Mouse (Mus musculus): Measurements from ENCODE around the gene Ran.
"Not testable (repeated sequence)": the region's sequence is repeated elsewhere in the genome, so short reads cannot be mapped to it uniquely, and the experiment has no call there.

Gene Ran

GRCm38 (mm10) chr5:129019497-129020299 lies at the start of gene Ran:
Ran (plus strand) TSS chr5:129020069.
- in situ Hi-C loops (cut with MseI, MboI), result loop anchor here in 1 of 2 experiments (25.0 kb wide), 1 partner anchor 1407 kb away; no protein-coding TSS in a partner anchor

GRCm38 (mm10) chr5:128970878-128971277 lies 49.0 kb upstream of the Ran start:
- in situ Hi-C loops (cut with MseI, MboI), result no loop called here

GRCm38 (mm10) chr5:128971298-128971697 lies 48.6 kb upstream of the Ran start:
- in situ Hi-C loops (cut with MseI, MboI), result no loop called here

GRCm38 (mm10) chr5:128976266-128976665 lies 43.6 kb upstream of the Ran start:
- in situ Hi-C loops (cut with MseI, MboI), result no loop called here

- in situ Hi-C loops (cut with MseI, MboI), result not testable (repeated sequence)
Observed at GRCm38 (mm10) chr5:128977466-128977865, 42.4 kb upstream of the Ran start.

GRCm38 (mm10) chr5:128978957-128979356 lies 40.9 kb upstream of the Ran start:
- in situ Hi-C loops (cut with MseI, MboI), result no loop called here

GRCm38 (mm10) chr5:128980857-128981256 lies 39.0 kb upstream of the Ran start:
- in situ Hi-C loops (cut with MseI, MboI), result no loop called here

- in situ Hi-C loops (cut with MseI, MboI), result no loop called here
Observed at GRCm38 (mm10) chr5:128981607-128982006, 38.3 kb upstream of the Ran start.

- in situ Hi-C loops (cut with MseI, MboI), result no loop called here
Observed at GRCm38 (mm10) chr5:128984536-128984935, 35.3 kb upstream of the Ran start.

GRCm38 (mm10) chr5:128985946-128986345 lies 33.9 kb upstream of the Ran start:
- in situ Hi-C loops (cut with MseI, MboI), result no loop called here

- in situ Hi-C loops (cut with MseI, MboI), result no loop called here
Observed at GRCm38 (mm10) chr5:128987141-128987954, 32.5 kb upstream of the Ran start.

GRCm38 (mm10) chr5:129000706-129001468 lies 19.0 kb upstream of the Ran start:
- in situ Hi-C loops (cut with MseI, MboI), result loop anchor here in 1 of 2 experiments (25.0 kb wide), 1 partner anchor 1389 kb away; no protein-coding TSS in a partner anchor

GRCm38 (mm10) chr5:129002571-129003011 lies 17.3 kb upstream of the Ran start:
- in situ Hi-C loops (cut with MseI, MboI), result loop anchor here in 1 of 2 experiments (25.0 kb wide), 1 partner anchor 1390 kb away; no protein-coding TSS in a partner anchor

- in situ Hi-C loops (cut with MseI, MboI), result loop anchor here in 1 of 2 experiments (25.0 kb wide), 1 partner anchor 1393 kb away; no protein-coding TSS in a partner anchor
Observed at GRCm38 (mm10) chr5:129005416-129005815, 14.5 kb upstream of the Ran start.

- in situ Hi-C loops (cut with MseI, MboI), result loop anchor here in 1 of 2 experiments (25.0 kb wide), 1 partner anchor 1394 kb away; no protein-coding TSS in a partner anchor
Observed at GRCm38 (mm10) chr5:129006031-129006788, 13.7 kb upstream of the Ran start.

GRCm38 (mm10) chr5:129007105-129007957 lies 12.5 kb upstream of the Ran start:
- in situ Hi-C loops (cut with MseI, MboI), result loop anchor here in 1 of 2 experiments (25.0 kb wide), 1 partner anchor 1395 kb away; no protein-coding TSS in a partner anchor

- in situ Hi-C loops (cut with MseI, MboI), result loop anchor here in 1 of 2 experiments (25.0 kb wide), 1 partner anchor 1396 kb away; no protein-coding TSS in a partner anchor
Observed at GRCm38 (mm10) chr5:129008008-129008407, 11.9 kb upstream of the Ran start.

- in situ Hi-C loops (cut with MseI, MboI), result loop anchor here in 1 of 2 experiments (25.0 kb wide), 1 partner anchor 1396 kb away; no protein-coding TSS in a partner anchor
Observed at GRCm38 (mm10) chr5:129008412-129008826, 11.4 kb upstream of the Ran start, which contains the start of gene Stx2. Stx2 (minus strand) TSS chr5:129008574.

GRCm38 (mm10) chr5:129009577-129009976 lies 10.3 kb upstream of the Ran start:
- in situ Hi-C loops (cut with MseI, MboI), result loop anchor here in 1 of 2 experiments (25.0 kb wide), 1 partner anchor 1397 kb away; no protein-coding TSS in a partner anchor

Measured in mouse trophoblast stem cell (cell line).